Mouse (Mus musculus) heart, postnatal 0 days (tissue): ENCODE data around the gene Cks1b.

Source experiments
- CTCF ChIP-seq: IDR thresholded peaks from 2 replicates; pipeline ENCODE4 v1.5.1; 2016; ENCODE audit warnings: antibody characterized with exemption, control low read depth, low read depth
- EP300 ChIP-seq: IDR thresholded peaks from 2 replicates; pipeline ENCODE4 v1.6.1; 2016; ENCODE audit warnings: antibody characterized with exemption, low read depth

GRCm38 (mm10) chr3:89365486-89366414, 52.4 kb downstream of the Cks1b start:
- TF ChIP-seq EP300 (no peak), CTCF (no peak)
